Mouse (Mus musculus) olfactory bulb, adult 2 months (tissue): ENCODE data around the gene Dnah2.

Source experiments
- CTCF ChIP-seq: fragments of 200-500 bp; IDR thresholded peaks from 2 replicates; pipeline ENCODE4 v1.5.1; 2012; ENCODE audit warnings: low read depth, mild to moderate bottlenecking, low read length, moderate library complexity; ENCODE audit not compliant: insufficient read depth
- POLR2A ChIP-seq: fragments of 200-500 bp; IDR thresholded peaks from 2 replicates; pipeline ENCODE4 v1.6.1; 2012; ENCODE audit warnings: mild to moderate bottlenecking, low read depth, low read length, moderate library complexity; ENCODE audit not compliant: insufficient read depth

DNA sequence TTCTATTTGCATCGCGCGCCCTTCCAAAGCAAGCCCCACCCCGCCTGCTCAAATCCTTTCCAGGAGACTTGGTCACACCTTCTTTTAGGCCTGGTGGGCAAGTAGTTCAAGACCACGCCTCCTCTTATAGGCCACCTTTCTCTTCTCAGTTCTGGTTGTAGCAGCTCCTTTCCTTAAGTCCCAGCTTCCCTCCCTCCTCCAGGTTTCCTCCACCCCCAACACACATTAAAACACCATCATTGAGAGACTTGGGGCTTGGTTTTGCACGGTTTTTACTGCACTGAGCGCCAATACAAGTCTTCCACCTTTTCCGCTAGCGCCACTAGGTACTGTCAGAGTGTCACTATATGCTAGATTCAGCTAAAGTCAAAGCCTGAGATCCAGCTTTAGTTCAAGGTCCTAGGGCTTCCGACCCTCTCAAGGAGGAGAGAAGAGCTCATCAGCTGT, 128.3 kb downstream of the Dnah2 start:
- TF ChIP-seq POLR2A (no peak), CTCF (no peak)
